Mouse (Mus musculus) ES-Bruce4 (cell line): Measurements from ENCODE around the gene Ms4a2. TPM values are rescaled to one million over a fixed set of nuclear protein-coding genes. Genes with fewer than 3 reads are reported as not detected.

Source experiments
- H3K27ac ChIP-seq: 2 replicates; pipeline ENCODE4 v1.5.1; 2012; ENCODE audit warnings: low read length, inconsistent platforms; ENCODE audit not compliant: insufficient read depth
- H3K27me3 ChIP-seq: 2 replicates; pipeline ENCODE4 v1.6.1; 2012; ENCODE audit warnings: mild to moderate bottlenecking, low read length, inconsistent platforms; ENCODE audit not compliant: control insufficient read depth, poor library complexity, insufficient read depth, severe bottlenecking
- H3K36me3 ChIP-seq: 2 replicates; pipeline ENCODE4 v1.6.1; 2012; ENCODE audit warnings: inconsistent platforms, mild to moderate bottlenecking, low read length, moderate library complexity; ENCODE audit not compliant: control insufficient read depth, poor library complexity, insufficient read depth, severe bottlenecking
- H3K4me1 ChIP-seq: one replicate; pipeline ENCODE4 v1.8.1; 2011; ENCODE audit warnings: low read length; ENCODE audit not compliant: control insufficient read depth, insufficient read depth
- H3K4me3 ChIP-seq: 2 replicates; pipeline ENCODE4 v1.5.1; 2011; ENCODE audit warnings: low read depth, mild to moderate bottlenecking, low read length
- H3K9ac ChIP-seq: 2 replicates; pipeline ENCODE4 v1.6.1; 2012; ENCODE audit warnings: low read depth, mild to moderate bottlenecking, inconsistent platforms; ENCODE audit not compliant: poor library complexity, severe bottlenecking
- H3K9me3 ChIP-seq: replicated peaks from 2 replicates; pipeline ENCODE4 v1.6.1; 2012; ENCODE audit warnings: mild to moderate bottlenecking, low read length, inconsistent platforms; ENCODE audit not compliant: control insufficient read depth, poor library complexity, insufficient read depth, severe bottlenecking
- CTCF ChIP-seq: IDR thresholded peaks from one replicate; pipeline ENCODE4 v1.8.1; 2011; ENCODE audit warnings: low read depth, low read length
- EP300 ChIP-seq: IDR thresholded peaks from 2 replicates; pipeline ENCODE4 v1.6.1; 2011; ENCODE audit warnings: low read depth, low read length; ENCODE audit not compliant: insufficient read depth
- POLR2A ChIP-seq: IDR thresholded peaks from one replicate; pipeline ENCODE4 v1.8.1; 2011; ENCODE audit warnings: low read length; ENCODE audit not compliant: insufficient read depth
- polyA plus RNA-seq: library from polyadenylated mRNA; stranded (reverse); fragments of >200 nt; gene quantifications from 2 replicates; pipeline ENCODE4 v1.2.4, GENCODE M21; 2011; ENCODE audit warnings: low read depth; ENCODE audit not compliant: missing spikeins, insufficient read depth, insufficient read length

Ms4a2 gene
- polyA plus RNA-seq, 1 experiment, result not detected

- Histone ChIP-seq H3K9ac (no peak overlapping the region), H3K9me3 (no peaks in the 10 kb centered on the region), H3K4me1 (peaks cover 4% of the 10 kb centered on the region), H3K27ac (peak overlapping the region; percentile 18; the same call in 1 of the 2 replicates), H3K27me3 (peaks cover 1% of the 10 kb centered on the region; the same call in 1 of the 2 replicates), H3K4me3 (no peak overlapping the region), H3K36me3 (no peaks in the 10 kb centered on the region)
- TF ChIP-seq CTCF (peak; percentile 35), POLR2A (no peak)
Observed at GRCm38 (mm10) chr19:11611541-11611945, 12.0 kb downstream of the Ms4a2 start.

- TF ChIP-seq CTCF (peak; percentile 12), POLR2A (no peak), EP300 (no peak)
- Histone ChIP-seq H3K9ac (no peak overlapping the region), H3K36me3 (no peaks in the 10 kb centered on the region), H3K27ac (no peak overlapping the region), H3K9me3 (no peaks in the 10 kb centered on the region), H3K27me3 (no peaks in the 10 kb centered on the region), H3K4me1 (peaks cover 4% of the 10 kb centered on the region), H3K4me3 (no peak overlapping the region)
Observed at GRCm38 (mm10) chr19:11608172-11608571, 15.3 kb downstream of the Ms4a2 start.

GRCm38 (mm10) chr19:11604603-11605002 is 18.9 kb downstream of the Ms4a2 start, which contains the start of gene Ms4a6d:
Gene Ms4a6d (minus strand): TSS chr19:11604849.
- no peak within 1 kb of the TSS for H3K4me3 ChIP-seq
- no peak for TF ChIP-seq POLR2A
- no peak for TF ChIP-seq EP300
- TF ChIP-seq CTCF, result no peak
- H3K4me1 ChIP-seq, result no peaks in the 10 kb centered on the region
- H3K36me3 ChIP-seq, result no peaks in the 10 kb centered on the region
- no peak within 1 kb of the TSS for H3K27ac ChIP-seq
- no peaks in the 10 kb centered on the region for H3K27me3 ChIP-seq
- H3K9me3 ChIP-seq, result no peaks in the 10 kb centered on the region
- no peak within 1 kb of the TSS for H3K9ac ChIP-seq

- H3K27ac ChIP-seq, result no peak overlapping the region
- TF ChIP-seq EP300 (no peak), CTCF (peak; percentile 14)
- no peak overlapping the region for H3K4me3 ChIP-seq
- no peaks in the 10 kb centered on the region for H3K36me3 ChIP-seq
- H3K27me3 ChIP-seq, result no peaks in the 10 kb centered on the region
- H3K9ac ChIP-seq, result no peak overlapping the region
- no peaks in the 10 kb centered on the region for H3K9me3 ChIP-seq
- no peaks in the 10 kb centered on the region for H3K4me1 ChIP-seq
Observed at GRCm38 (mm10) chr19:11602026-11602425, 21.5 kb downstream of the Ms4a2 start.

- H3K9ac ChIP-seq, result no peak overlapping the region
- no peak for TF ChIP-seq CTCF
- TF ChIP-seq EP300, result no peak
- no peak for TF ChIP-seq POLR2A
- H3K27me3 ChIP-seq, result no peaks in the 10 kb centered on the region
- H3K27ac ChIP-seq, result no peak overlapping the region
- H3K36me3 ChIP-seq, result no peaks in the 10 kb centered on the region
- no peaks in the 10 kb centered on the region for H3K9me3 ChIP-seq
- H3K4me3 ChIP-seq, result no peak overlapping the region
- no peaks in the 10 kb centered on the region for H3K4me1 ChIP-seq
Observed at GRCm38 (mm10) chr19:11601349-11601748, 22.2 kb downstream of the Ms4a2 start.

GRCm38 (mm10) chr19:11589891-11590449 is 33.5 kb downstream of the Ms4a2 start:
- Histone ChIP-seq H3K4me1 (no peaks in the 10 kb centered on the region), H3K27me3 (peaks cover 2% of the 10 kb centered on the region; the same call in 1 of the 2 replicates), H3K36me3 (no peaks in the 10 kb centered on the region), H3K9ac (no peak overlapping the region), H3K27ac (no peak overlapping the region), H3K9me3 (no peaks in the 10 kb centered on the region; the same call in 1 of the 2 replicates), H3K4me3 (no peak overlapping the region)
- TF ChIP-seq CTCF (no peak), POLR2A (no peak), EP300 (no peak)
